Mouse (Mus musculus): ENCODE measurements around the gene D130040H23Rik. TPM values are rescaled to one million over a fixed set of nuclear protein-coding genes. Genes with fewer than 3 reads are reported as not detected.

Gene D130040H23Rik
- polyA plus RNA-seq, 1 experiment from 2014 or later = 5.4 TPM

Other genes with a start within 250 kb of the D130040H23Rik start
- gene Zfp930, start 62.0 kb upstream of the D130040H23Rik start, polyA plus RNA-seq (2014; fragmentation: Nextera tagmentation; extraction: Ambion mirVana) = 20.2 and 24.4 TPM in 2 replicates
- gene Gm9495, start 182.5 kb downstream of the D130040H23Rik start, polyA plus RNA-seq (2014; fragmentation: Nextera tagmentation; extraction: Ambion mirVana) = not detected in 2 replicates